Mouse (Mus musculus): ENCODE data around the gene Ckap4. TPM values are rescaled to one million over a fixed set of nuclear protein-coding genes. Genes with fewer than 3 reads are reported as not detected.
"Not testable (repeated sequence)": the region's sequence is repeated elsewhere in the genome, so short reads cannot be mapped to it uniquely, and the experiment has no call there.

Ckap4 gene
- polyA plus RNA-seq, 1 experiment: 15.8 TPM

DNA sequence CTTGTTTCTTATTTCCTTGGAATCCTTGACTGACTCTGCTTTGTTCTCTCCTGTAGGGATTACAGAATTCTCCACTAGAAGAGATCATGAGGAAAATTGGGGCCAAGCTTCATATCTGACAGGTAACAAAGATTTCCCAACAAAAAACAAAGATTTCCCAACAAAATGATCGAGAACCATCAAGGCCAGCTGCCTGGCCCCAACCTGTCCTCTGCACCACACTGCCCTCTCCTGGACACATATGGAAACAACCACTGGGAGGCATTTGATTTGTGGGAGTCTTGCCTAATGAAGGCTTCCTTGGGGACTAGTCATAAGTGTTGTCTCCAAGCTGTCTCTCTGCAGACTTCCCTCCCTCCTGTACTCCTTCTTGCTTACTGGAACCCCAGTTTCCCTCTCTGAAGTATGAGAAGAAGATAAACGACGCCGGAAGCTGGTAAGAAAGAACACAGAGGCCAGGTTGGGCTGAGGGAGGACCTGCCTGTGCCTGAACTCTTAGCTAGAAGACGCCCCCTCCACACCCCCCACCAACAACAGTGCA, 19.8 kb downstream of the Ckap4 start:
- peak in 1 of 2 experiments; percentile 83 for DNase-seq (ENCODE audit: extremely low spot score in 1 of 2, low spot score in 1 of 2)

DNA sequence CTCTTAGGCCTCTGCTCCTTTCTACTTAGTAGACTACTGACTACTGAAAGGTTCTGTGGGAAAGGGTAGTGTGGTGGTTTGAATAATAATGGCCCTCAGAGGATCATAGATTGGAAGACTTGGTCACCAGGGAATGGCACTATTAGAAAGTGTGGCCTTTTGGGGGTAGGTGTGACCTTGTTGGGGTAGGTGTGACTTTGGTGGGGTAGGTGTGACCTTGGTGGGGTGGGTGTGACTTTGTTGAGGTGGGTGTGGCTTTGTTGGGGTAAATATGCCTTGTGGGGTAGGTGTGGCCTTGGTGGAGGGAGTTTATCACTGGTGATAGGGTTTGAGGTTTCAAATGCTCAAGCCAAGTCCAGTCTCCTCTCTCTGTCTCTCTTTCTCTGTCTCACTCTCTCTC, 21.1 kb downstream of the Ckap4 start:
- DNase-seq (ENCODE audit: extremely low spot score in 1 of 2, low spot score in 1 of 2): no peak

DNA sequence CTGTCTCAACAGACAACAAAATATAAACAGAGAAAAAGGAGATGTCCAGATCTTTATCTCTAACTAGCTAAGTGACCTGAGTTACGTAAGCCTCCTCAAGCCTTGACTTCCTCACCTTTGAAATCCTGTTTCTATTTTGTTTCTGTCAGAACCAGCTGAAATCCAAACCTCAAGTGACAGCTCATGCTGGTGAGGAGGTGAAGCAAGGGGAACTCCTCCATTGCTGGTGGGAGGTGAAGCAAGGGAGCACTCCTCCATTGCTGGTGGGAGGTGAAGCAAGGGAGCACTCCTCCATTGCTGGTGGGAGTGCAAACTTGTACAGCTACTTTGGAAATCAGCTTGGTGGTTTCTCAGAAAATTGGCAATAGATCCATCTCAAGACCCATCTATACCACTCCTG, 25.3 kb downstream of the Ckap4 start:
- DNase-seq (ENCODE audit: extremely low spot score in 1 of 2, low spot score in 1 of 2): no peak

DNA sequence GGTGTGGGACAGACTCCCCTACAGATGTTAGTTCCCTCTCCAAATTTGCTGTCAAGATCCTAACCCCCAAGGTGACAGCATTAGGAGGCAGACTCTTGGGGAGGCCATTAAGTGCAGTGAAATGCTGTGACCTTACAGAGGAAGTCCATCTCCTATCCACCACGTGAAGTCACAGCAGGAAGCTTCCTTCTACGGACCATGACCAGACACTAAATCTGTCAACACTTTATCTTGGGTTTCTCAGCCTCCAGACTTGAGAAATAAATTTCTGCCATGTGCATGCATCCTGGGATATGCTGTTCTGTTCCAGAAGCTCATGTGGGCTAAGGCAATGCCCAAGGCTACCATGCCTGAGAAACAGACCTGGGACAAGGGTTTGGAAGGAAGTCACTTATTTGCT, 35.0 kb downstream of the Ckap4 start:
- DNase-seq (ENCODE audit: extremely low spot score in 1 of 2, low spot score in 1 of 2): no peak

GRCm38 (mm10) chr10:84496805-84497204, 37.1 kb downstream of the Ckap4 start:
- DNase-seq (ENCODE audit: extremely low spot score in 1 of 2, low spot score in 1 of 2): no peak

DNA sequence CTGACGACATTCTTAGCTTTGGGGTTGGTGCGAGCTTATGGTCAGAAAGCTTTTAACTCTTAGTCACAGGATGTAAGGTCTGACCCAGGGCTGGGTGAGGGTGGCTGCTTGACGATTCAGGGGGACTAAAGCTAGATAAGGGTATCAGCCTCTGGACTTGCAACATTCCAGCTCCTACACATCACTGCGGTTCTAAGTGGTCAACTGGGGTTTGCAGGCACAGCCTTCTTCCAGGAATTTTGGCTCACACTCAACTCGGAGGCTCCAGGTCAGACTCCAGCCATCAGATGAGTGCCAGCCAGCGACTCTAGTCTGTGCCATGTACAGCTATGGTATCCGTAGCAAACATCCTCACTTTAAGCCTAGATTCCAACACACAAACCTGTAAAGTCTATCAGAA, 39.4 kb downstream of the Ckap4 start:
- DNase-seq (ENCODE audit: extremely low spot score in 1 of 2, low spot score in 1 of 2): no peak

DNA sequence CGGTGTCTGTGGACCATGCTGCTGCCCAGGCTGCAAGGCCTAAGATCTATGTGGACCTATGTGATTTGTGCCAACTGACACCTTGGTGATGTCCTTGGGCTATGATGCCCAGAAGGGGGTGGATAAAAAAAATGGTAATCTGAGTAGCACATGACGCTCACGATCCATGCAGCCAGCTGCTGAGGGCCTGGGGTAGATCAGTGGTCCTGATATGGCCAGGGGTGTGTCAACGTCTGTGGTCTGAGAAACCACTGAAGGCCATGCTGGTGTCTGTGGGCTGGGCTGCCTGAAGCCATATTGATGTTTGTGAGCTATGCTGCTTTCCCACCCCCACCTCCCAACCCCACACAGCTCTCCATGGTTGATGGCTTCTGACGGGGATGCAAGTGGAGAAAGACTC, 43.7 kb downstream of the Ckap4 start:
- DNase-seq (ENCODE audit: extremely low spot score in 1 of 2, low spot score in 1 of 2): no peak

DNA sequence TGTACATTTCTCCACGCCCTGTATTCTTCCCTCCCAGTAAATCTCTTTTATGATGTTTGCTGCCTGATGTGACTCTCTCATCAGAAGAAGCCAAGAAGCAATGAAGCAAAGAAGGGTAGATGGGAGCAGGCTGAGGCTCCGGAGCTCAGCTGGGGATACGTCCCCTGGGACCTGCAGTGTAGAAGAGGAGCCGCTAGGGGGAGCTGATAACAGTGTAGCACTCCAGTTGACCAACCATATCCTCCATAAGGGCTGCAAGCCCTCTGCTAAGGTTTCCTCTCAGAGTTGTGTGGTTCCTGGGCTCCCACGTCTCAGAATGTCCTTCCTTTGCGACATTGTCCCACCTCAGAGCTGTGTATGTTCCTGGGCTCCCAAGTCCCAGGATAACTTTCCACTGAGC, 45.5 kb downstream of the Ckap4 start:
- peak in 1 of 2 experiments; percentile 50 for DNase-seq (ENCODE audit: extremely low spot score in 1 of 2, low spot score in 1 of 2)

- DNase-seq (ENCODE audit: extremely low spot score in 1 of 2, low spot score in 1 of 2): no peak
These were observed 49.2 kb downstream of the Ckap4 start for GRCm38 (mm10) chr10:84484661-84485060.

- no peak for DNase-seq (ENCODE audit: extremely low spot score in 1 of 2, low spot score in 1 of 2)
These were observed 50.3 kb downstream of the Ckap4 start for GRCm38 (mm10) chr10:84483553-84483952.

DNA sequence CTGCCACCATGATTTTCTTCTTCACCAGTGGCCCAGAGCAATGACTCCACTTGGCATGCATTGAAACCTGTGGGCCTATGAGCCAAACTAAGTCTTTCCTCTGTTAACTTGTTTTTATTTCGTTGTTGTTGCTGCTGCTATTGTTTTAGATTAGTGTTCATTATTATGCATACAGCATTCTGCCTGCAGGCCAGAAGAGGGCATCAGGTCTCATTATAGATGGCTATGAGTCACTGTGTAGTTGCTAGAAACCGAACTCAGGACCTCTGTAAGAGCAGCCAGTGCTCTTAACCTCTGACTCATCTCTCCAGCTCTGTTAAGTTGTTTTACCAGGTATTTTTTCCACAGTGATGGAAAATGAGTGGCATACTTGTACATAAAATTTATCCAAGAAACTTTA, 50.8 kb downstream of the Ckap4 start:
- DNase-seq (ENCODE audit: extremely low spot score in 1 of 2, low spot score in 1 of 2): no peak

DNA sequence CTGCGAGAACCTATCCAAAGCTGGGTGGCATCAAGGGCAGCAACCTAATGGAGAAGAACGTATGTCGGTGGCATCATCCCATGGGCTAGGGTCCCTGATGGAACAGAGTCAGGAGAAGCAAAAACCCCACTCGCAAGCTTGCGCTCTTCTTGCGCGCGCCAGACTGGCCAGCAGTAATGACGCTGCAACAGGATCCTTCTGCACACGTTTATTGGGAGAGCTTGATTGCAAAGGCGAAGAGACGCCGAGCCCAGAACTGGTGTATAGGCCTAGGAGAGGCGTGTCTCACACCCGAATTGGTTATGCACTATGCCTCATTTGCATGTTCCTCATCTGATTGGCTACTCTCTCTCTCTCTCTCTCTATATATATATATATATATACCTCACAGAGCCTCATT, 51.4 kb downstream of the Ckap4 start:
- DNase-seq (ENCODE audit: extremely low spot score in 1 of 2, low spot score in 1 of 2): not testable (repeated sequence)

GRCm38 (mm10) chr10:84481327-84481671, 52.6 kb downstream of the Ckap4 start:
- no peak for DNase-seq (ENCODE audit: extremely low spot score in 1 of 2, low spot score in 1 of 2)

GRCm38 (mm10) chr10:84480667-84481326, 53.1 kb downstream of the Ckap4 start:
- no peak for DNase-seq (ENCODE audit: extremely low spot score in 1 of 2, low spot score in 1 of 2)

DNA sequence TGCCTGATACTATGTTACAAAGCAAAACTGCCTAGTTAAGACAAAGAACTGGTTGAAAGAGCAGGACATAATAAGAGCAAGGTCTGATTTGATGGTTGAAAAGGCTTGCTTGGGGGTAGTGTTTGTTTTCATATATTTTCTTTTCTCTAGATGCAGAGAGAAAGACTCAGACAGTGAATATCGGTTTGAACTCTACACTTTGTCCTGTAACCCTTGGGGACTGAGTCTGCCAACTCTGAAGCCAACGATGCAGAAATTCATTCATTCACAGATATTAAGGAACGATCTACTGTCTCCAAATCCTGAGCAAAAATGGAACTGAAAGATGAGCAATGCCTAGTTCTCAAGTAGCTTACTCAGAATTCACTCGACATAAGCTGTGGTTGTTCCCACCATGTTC, 53.7 kb downstream of the Ckap4 start:
- DNase-seq (ENCODE audit: extremely low spot score in 1 of 2, low spot score in 1 of 2): no peak

DNA sequence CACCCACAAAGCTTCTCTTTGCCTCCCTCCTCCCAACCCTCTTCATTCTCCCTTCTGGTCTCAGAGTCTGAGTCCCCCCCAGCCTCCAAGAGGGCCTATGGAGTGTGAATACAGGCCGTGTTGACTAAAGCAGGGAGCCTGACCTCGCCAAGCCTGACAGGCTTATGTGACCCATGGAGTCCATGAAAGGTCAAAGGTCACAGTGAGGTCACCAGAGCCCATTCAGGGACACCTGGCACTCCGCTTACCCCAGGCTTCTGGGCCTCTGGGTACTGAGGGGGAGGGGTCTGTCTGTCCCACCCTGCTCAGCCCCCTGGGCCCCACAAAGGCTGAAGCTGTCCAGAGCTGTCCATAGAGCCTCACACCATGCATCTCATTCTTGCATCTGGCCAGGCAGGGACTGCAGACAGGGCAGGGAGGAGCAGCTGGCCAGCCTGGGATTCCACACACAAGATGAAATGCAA, 56.2 kb downstream of the Ckap4 start:
- no peak for DNase-seq (ENCODE audit: extremely low spot score in 1 of 2, low spot score in 1 of 2)

GRCm38 (mm10) chr10:84477045-84477612, 56.7 kb downstream of the Ckap4 start:
- no peak for DNase-seq (ENCODE audit: extremely low spot score in 1 of 2, low spot score in 1 of 2)

Other genes with a start within 250 kb of the Ckap4 start
- 23.4 and 24.2 TPM in 2 replicates for gene Nuak1, start 93.5 kb downstream of the Ckap4 start, polyA plus RNA-seq (2012; rRNA removed)
- 39.3 and 40.2 TPM in 2 replicates for gene Tcp11l2, start 42.6 kb upstream of the Ckap4 start, polyA plus RNA-seq (2012; rRNA removed)
- 8.1 and 8.3 TPM in 2 replicates for gene Polr3b, start 88.2 kb upstream of the Ckap4 start, polyA plus RNA-seq (2012; rRNA removed)
- gene Rfx4, start 222.0 kb upstream of the Ckap4 start, polyA plus RNA-seq (2012; rRNA removed): 13.0 and 13.1 TPM in 2 replicates